11 mouse cellular contexts compared by ENCODE assay signal in genomic region chr2:140159186-140159730, GRCm38 (mm10). TPM values are rescaled to one million over a fixed set of nuclear protein-coding genes. Genes with fewer than 3 reads are reported as not detected.
DNase-seq lines count a peak whose midpoint lies in the region; ATAC-seq and TF ChIP-seq lines count a peak whose summit lies in the region.
"Had no signal": no experiment of that assay in that cellular context is flagged by ENCODE, and none has a peak within 500 bp of the region (broad histone marks: within the 10 kb centered on the region; RNA-seq: fewer than 3 reads in every experiment).

No protein-coding gene starts in this region.

- H3K4me1 ChIP-seq in embryonic facial prominence, embryonic 11.5 days (ENCODE audit: control insufficient read depth, insufficient read depth, low read length): no peaks in the 10 kb centered on the region
- no peaks in the 10 kb centered on the region for H3K4me1 ChIP-seq in embryonic facial prominence, embryonic 10.5 days
- no peaks in the 10 kb centered on the region for H3K4me1 ChIP-seq in lung, adult 2 months (ENCODE audit: control insufficient read depth, insufficient read depth, low read length)

- no peak for ATAC-seq in embryonic facial prominence, embryonic 11.5 days (replicated peaks; ENCODE audit: insufficient number of reproducible peaks, low FRiP score, low TSS enrichment, low read depth)

- no peak overlapping the region for H3K4me3 ChIP-seq in embryonic facial prominence, embryonic 11.5 days (ENCODE audit: low read depth, low read length)
- no peak overlapping the region for H3K4me3 ChIP-seq in embryonic facial prominence, embryonic 10.5 days
- H3K4me3 ChIP-seq in lung, adult 2 months (replicated peaks; ENCODE audit: extremely low read depth, low read depth, low read length): no peak overlapping the region
- H3K4me3 ChIP-seq: megakaryocyte, embryonic 14.5 days had no signal

- H3K27ac ChIP-seq in embryonic facial prominence, embryonic 11.5 days (replicated peaks; ENCODE audit: low read depth, low read length): no peak overlapping the region
- H3K27ac ChIP-seq in embryonic facial prominence, embryonic 10.5 days (replicated peaks): no peak overlapping the region

- DNase-seq in embryonic facial prominence, embryonic 11.5 days (ENCODE audit: low spot score): peak; percentile 55
- DNase-seq in embryonic facial prominence, embryonic 10.5 days (ENCODE audit: low spot score): no peak
- no peak for DNase-seq in lung, adult 2 months
- DNase-seq in lung, postnatal 10 days: no peak
- peak; percentile 29 for DNase-seq in c-Kit-positive CD71-positive TER-119-negative erythroid progenitor cells, embryonic 14.5 days (ENCODE audit: low read depth)
- peak; percentile 73 for DNase-seq in retina, embryonic 14.5 days (ENCODE audit: low spot score)
- no peak for DNase-seq in right cerebral cortex, postnatal 10 days (ENCODE audit: low spot score in 2 of 2)
- no peak for DNase-seq in right cerebral cortex, postnatal 14 days
- DNase-seq: gastrocnemius, postnatal 36 days had no signal

- H3K9ac ChIP-seq in embryonic facial prominence, embryonic 11.5 days (replicated peaks; ENCODE audit: low read length): no peak overlapping the region

- no peak overlapping the region for H3K4me2 ChIP-seq in embryonic facial prominence, embryonic 11.5 days (ENCODE audit: low read depth, low read length)

- WGBS in embryonic facial prominence, embryonic 11.5 days: 85% methylated on average over 3 of the region's 3 CpGs
- 86% methylated on average over 3 of the region's 3 CpGs for WGBS in embryonic facial prominence, embryonic 10.5 days
- WGBS in lung, adult 2 months: 73% methylated on average over 3 of the region's 3 CpGs

- peak; percentile 23; the same call in 1 of the 2 replicates for TF ChIP-seq CTCF in lung, adult 2 months (IDR thresholded peaks at IDR 0.05; ENCODE audit: insufficient read depth, low read length)

- H3K36me3 ChIP-seq in embryonic facial prominence, embryonic 11.5 days (replicated peaks; ENCODE audit: control insufficient read depth, insufficient read depth, low read depth, low read length): peaks cover 5% of the 10 kb centered on the region; the same call in 1 of the 2 replicates
- H3K36me3 ChIP-seq in embryonic facial prominence, embryonic 10.5 days (replicated peaks): peaks cover 82% of the 10 kb centered on the region

- no peaks in the 10 kb centered on the region for H3K27me3 ChIP-seq in embryonic facial prominence, embryonic 11.5 days (ENCODE audit: control insufficient read depth, insufficient read depth, low read length)
- H3K27me3 ChIP-seq in embryonic facial prominence, embryonic 10.5 days (replicated peaks; ENCODE audit: low read depth, poor library complexity, severe bottlenecking): no peaks in the 10 kb centered on the region
- H3K27me3 ChIP-seq: megakaryocyte, embryonic 14.5 days had no signal

- no peaks in the 10 kb centered on the region for H3K9me3 ChIP-seq in embryonic facial prominence, embryonic 11.5 days (replicated peaks; ENCODE audit: control insufficient read depth, low read length)
- H3K9me3 ChIP-seq in embryonic facial prominence, embryonic 10.5 days: no peaks in the 10 kb centered on the region
- H3K9me3 ChIP-seq: megakaryocyte, embryonic 14.5 days had no signal

- TF ChIP-seq POLR2A in lung, adult 2 months (IDR thresholded peaks at IDR 0.05; ENCODE audit: borderline replicate concordance, extremely low read depth, low read depth, low read length): no peak

RNA-seq across cellular contexts. Expression of gene Gm17374, which starts 7.4 kb away (rescaled TPM):
- polyA plus RNA-seq in embryonic facial prominence, embryonic 11.5 days (2014; fragmentation: Nextera tagmentation; extraction: Ambion mirVana): not detected in 2 replicates
- not detected in 2 replicates for polyA plus RNA-seq in embryonic facial prominence, embryonic 10.5 days (2016; fragmentation: Nextera tagmentation; extraction: Ambion mirVana)
- polyA plus RNA-seq in lung, adult 2 months (2012; rRNA removed): not detected in 2 replicates
- polyA plus RNA-seq: C2C12 had no signal

RNA-seq across cellular contexts. Expression of gene Esf1, which starts 11.1 kb away (rescaled TPM):
- 27.9 and 29.0 TPM in 2 replicates for polyA plus RNA-seq in embryonic facial prominence, embryonic 11.5 days (2014; fragmentation: Nextera tagmentation; extraction: Ambion mirVana)
- 29.8 and 33.2 TPM in 2 replicates for polyA plus RNA-seq in embryonic facial prominence, embryonic 10.5 days (2016; fragmentation: Nextera tagmentation; extraction: Ambion mirVana)
- polyA plus RNA-seq in lung, adult 2 months (2012; rRNA removed): 0.50 and 1.6 TPM in 2 replicates

RNA-seq across cellular contexts. Expression of gene Ndufaf5, which starts 11.2 kb away (rescaled TPM):
- 35.8 and 38.5 TPM in 2 replicates for polyA plus RNA-seq in embryonic facial prominence, embryonic 11.5 days (2014; fragmentation: Nextera tagmentation; extraction: Ambion mirVana)
- 26.7 and 28.7 TPM in 2 replicates for polyA plus RNA-seq in embryonic facial prominence, embryonic 10.5 days (2016; fragmentation: Nextera tagmentation; extraction: Ambion mirVana)
- 2.9 and 3.2 TPM in 2 replicates for polyA plus RNA-seq in lung, adult 2 months (2012; rRNA removed)

Comparison
In these comparisons a context has a peak if more than half of its experiments do, and no peak if none do; other contexts are left out.
1. DNase-seq: peak in embryonic facial prominence, embryonic 11.5 days (single experiment), c-Kit-positive CD71-positive TER-119-negative erythroid progenitor cells, embryonic 14.5 days (single experiment) and retina, embryonic 14.5 days (single experiment); none in embryonic facial prominence, embryonic 10.5 days (single experiment), lung, adult 2 months (single experiment), lung, postnatal 10 days (single experiment), right cerebral cortex, postnatal 10 days (0 of 2) and right cerebral cortex, postnatal 14 days (single experiment).
2. RNA of gene Esf1, which starts 11.1 kb away (polyA plus RNA-seq): 29.8 to 33.2 TPM in embryonic facial prominence, embryonic 10.5 days and 27.9 to 29.0 TPM in embryonic facial prominence, embryonic 11.5 days; 0.50 to 1.6 TPM in lung, adult 2 months; every median in the first group is over 10 times any median in the second.